Mouse (Mus musculus) cerebellum, adult 2 months (tissue): ENCODE measurements around the gene Sptlc2.

ENCODE experiments used
- CTCF ChIP-seq: fragments of 200-500 bp; IDR thresholded peaks from 2 replicates; pipeline ENCODE4 v1.5.1; 2011; ENCODE audit warnings: low read depth, mild to moderate bottlenecking, control low read depth, low read length, moderate library complexity, borderline replicate concordance; ENCODE audit not compliant: insufficient read depth
- POLR2A ChIP-seq: fragments of 200-500 bp; IDR thresholded peaks from 2 replicates; pipeline ENCODE4 v1.6.1; 2011; ENCODE audit warnings: low read length, control low read depth, borderline replicate concordance; ENCODE audit not compliant: insufficient read depth

DNA sequence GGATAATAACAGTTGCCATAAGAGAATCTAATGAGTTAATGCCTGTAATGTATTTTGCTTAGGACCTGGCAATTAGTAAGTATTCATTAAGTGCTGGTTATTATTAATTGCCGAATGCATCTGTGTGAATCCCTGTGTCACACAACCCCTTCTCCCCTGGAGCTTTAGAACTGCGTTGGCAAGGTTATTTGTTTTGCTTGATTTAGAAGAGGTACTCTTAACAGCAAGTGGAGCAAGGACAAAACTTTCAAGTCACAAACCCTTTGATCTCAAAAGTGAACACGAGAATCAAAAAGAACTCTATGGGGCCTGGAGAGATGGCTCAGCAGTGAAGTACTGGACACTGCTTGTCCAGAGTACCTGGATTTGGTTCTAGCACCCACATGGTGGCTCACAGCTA is 1.1 kb upstream of the Sptlc2 start:
- TF ChIP-seq CTCF (no peak), POLR2A (no peak)
